Mouse (Mus musculus): ENCODE results near the gene Evx2.

Gene Evx2

DNA sequence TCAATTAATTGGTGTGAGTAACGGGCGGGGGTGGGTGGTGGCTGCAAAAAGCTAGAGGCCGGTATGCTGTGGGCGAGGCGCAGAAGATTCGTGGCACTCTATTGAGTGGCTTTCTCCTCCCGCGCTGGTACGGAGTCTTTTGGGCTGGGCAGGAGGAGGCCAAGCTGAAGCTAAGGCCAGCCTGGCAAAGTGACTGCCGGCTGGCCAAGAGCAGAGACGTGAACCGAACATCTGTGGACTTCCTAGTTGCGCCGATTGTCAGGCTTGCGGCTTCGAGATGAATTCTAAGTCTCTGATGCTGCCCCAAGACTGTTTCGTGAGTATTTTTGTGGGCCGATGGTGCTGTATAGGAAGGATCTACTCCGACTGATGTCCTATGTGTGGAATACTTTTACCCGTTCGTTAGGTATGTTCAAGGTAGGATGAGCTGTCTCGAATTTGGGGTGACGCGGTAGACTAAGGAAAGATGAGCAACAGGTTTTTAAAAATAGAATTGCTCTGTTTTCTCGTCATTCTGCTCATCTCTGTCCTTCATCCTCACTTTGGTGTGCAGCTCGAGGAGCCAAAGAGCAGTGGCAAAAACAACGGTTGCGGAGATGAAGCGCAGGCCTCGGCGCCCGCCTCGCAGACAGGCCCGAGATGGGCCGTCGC, 8.0 kb upstream of the Evx2 start:
- no peak for DNase-seq (ENCODE audit: low read depth, low spot score)

DNA sequence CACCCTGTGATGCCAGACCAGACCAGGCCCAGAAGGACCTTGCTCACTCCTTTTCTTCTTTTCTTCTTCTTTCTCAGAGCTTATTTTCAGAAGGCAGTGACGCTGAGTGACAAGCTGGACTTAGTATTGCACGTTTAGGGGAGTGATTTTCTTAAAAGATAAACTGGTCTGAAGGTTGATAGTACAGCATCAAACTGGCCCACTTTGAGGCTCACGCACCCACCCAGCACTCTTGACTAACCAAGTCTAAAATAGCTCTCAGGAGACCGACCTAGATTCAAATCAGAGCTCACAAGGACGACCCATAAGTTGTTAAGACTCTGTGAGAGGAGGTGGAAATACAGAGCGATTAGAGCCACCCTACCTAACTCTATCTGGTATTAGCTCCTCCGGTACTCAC, 7.1 kb upstream of the Evx2 start:
- no peak for DNase-seq (ENCODE audit: low read depth, low spot score)

DNA sequence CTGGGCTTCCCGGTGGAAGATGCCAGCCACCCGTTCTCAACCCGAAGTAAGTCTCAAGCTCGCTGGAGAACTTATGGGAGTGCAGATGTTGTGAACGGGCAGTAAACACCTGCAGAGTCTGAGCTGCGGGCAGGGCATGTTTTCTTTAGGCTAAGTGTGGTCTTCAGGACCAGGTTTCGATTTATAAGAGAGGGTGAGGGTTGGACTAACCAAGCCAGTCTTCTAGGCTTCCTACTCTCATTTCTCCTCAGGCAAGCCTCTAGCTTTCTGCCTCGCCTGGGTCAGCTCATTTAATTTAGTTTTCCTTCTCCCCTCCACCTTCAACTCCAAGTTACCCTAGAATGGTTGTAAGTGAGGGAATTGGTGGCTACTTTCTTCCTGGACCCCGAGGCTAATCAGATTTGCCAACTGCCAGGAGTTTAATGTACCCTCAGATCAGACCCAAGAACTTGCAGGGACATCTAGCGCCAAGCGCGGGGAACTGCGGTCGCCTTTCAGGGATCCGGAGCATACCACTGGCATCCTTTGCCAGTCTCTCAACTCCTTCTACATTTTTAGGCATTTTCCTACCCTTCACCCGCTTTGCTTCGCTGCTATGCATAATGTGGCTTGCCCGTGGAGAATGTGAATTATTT, 4.1 kb upstream of the Evx2 start:
- DNase-seq (ENCODE audit: low read depth, low spot score): no peak

DNA sequence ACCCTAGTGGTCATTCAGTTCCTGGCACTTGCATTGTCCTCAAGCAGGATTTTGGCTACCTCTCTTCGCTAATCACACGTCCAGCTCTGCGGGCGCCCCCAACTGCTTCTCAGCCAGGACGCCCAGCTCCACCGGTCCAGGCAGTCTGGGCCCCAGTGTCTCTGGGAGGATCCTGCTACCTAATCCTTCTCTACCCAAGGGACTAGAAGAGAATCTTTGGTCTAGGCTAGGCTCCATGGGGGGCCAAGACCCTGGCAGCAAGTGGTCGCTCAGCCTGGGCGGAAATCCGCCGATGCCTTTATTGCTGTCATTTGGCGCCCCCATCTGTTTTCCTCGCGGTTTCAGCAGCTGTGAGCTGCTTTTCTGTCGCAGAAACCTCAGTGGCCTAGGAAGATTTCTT, 2.3 kb upstream of the Evx2 start:
- peak; percentile 80 for DNase-seq (ENCODE audit: low read depth, low spot score)

DNA sequence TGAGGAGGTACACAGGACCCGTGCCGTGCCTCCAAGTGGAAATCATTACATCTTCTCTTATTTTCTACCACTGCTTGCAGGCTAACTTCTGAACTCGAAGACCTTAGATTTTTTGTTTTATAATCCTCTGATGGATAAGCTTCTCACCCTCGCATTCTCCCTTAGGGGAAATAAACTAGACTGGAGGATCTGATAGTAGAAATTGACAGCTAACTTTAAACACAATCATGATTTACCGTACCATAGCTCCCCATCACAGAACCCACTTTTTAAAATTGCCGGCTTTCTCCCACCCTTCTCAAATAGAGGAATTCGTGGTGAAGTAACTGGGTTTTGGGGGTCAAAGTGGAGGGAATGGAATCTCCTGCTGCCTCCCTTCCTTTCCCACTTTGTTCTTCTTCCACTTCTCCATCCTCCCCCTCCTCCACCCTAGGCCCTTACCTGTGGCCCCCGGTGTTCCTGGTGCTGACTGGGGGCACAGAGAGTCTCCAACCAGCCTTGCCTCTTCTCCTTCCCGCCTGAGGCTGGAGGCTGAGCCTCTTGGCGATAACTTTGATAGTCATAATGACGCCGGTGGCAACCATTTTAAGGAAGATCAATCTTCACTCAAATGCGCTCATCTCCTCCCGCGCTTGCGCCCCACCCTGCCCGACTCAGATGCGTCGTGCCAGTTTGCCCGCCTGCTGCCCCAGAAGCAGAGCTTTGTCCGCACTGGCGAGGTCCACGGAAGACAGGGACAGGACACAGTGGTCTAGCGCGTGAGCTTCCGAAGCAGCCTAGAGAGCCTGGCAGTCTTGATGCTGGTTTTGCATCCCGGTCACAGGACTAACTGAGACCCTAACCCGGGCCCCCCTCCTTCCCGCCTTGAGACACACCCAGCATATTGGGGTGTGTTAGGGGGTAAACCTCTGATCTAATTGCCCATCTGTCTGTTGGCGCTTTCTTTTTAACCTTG, 1.3 kb upstream of the Evx2 start:
- DNase-seq (ENCODE audit: low read depth, low spot score): peak; percentile 26

GRCm38 (mm10) chr2:74658667-74659371, 538 bp downstream of the Evx2 start:
- DNase-seq (ENCODE audit: low read depth, low spot score): peak; percentile 52

GRCm38 (mm10) chr2:74658024-74658666, 1.2 kb downstream of the Evx2 start:
- DNase-seq (ENCODE audit: low read depth, low spot score): peak; percentile 37

DNA sequence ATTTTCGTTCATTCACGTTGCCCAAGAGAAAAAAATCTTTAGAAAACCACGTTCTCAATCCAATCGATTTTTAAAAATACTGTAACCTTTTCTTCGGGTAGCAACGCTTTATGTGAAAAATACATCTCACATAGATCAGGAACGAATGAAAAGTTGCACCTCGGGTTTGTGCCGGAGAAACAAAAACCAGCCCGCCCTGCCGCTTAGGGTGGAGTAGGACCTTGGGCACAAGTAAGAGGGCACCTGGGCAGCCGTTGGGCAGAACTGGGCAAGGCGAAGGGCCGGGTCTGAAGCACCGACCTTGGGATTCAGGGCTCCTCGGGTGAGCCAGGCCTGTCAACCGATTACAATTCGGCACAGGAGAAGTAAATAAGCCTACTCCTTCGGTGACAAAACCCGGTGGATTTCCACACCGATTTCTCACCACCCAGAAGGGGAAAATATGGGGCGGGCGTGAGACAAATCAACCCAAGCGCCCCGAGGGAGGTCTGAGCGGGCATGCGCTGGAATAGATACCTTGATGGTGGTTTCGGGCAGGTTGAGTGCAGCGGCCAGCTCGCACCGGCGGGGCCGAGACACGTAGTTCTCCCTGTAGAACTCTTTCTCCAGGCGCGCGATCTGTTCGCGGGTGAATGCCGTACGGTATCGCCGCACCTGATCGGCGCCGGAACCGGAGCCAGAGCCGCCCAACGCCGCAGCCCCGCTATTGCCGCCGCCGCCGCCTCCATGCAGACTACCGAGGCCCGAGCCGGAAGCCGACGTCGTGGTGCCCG, 1.9 kb downstream of the Evx2 start:
- DNase-seq (ENCODE audit: low read depth, low spot score): peak; percentile 37

DNA sequence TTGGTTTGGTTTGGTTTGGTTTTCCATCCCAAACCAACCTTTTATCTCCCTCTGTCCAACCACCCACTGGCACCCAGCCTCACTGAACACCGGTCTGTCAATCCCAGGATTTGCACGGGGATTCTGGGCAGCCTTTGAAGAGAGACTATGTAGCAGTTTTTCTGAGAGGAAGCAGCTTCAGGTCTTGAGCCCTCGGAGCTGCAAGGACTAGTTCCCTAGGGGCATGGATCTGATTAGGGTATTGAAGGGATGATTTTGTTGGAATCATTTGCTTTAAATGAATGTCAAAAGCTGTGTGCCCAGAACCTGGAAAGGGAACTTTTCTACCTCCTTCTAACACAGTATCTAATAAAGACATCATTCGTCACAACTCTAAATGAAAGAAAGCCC, 2.7 kb downstream of the Evx2 start:
- peak; percentile 39 for DNase-seq (ENCODE audit: low read depth, low spot score)

- peak; percentile 48 for DNase-seq (ENCODE audit: low read depth, low spot score)
Observed at GRCm38 (mm10) chr2:74655821-74656631, 3.3 kb downstream of the Evx2 start.

- DNase-seq (ENCODE audit: low read depth, low spot score): no peak
Observed at GRCm38 (mm10) chr2:74655420-74655781, 4.0 kb downstream of the Evx2 start.

DNA sequence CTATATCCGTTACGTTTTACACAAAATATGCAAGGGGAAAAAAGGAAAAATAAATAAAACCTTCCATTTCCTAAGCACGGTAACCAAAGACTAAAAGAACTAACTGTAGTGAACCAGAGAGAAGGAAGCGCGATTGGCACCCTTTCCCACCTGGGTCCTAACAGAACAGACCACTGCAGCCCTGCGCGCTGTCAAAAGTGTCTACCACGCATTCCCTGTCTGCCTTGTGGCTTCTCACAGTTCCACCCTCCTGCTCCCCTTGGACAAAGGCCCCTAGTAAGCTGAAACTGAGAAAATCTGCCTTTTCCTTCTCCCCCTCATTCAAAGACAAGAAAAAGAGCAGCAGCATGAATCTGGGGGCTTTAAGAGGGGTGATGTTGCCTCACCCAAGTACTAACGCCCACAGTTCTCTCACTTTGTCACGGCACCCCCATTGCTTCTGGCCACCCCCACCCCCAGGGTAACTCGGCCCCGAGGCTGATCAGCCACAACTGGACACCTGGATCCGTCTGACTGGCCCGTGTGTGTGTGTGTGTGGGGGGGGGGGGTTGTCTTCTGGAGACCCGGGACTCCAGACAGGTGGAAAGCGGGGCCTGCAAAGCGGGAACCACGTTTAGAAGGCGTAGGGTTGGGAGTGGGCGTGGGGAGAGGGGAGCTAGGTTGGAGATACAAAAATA, 4.5 kb downstream of the Evx2 start:
- DNase-seq (ENCODE audit: low read depth, low spot score): no peak

DNA sequence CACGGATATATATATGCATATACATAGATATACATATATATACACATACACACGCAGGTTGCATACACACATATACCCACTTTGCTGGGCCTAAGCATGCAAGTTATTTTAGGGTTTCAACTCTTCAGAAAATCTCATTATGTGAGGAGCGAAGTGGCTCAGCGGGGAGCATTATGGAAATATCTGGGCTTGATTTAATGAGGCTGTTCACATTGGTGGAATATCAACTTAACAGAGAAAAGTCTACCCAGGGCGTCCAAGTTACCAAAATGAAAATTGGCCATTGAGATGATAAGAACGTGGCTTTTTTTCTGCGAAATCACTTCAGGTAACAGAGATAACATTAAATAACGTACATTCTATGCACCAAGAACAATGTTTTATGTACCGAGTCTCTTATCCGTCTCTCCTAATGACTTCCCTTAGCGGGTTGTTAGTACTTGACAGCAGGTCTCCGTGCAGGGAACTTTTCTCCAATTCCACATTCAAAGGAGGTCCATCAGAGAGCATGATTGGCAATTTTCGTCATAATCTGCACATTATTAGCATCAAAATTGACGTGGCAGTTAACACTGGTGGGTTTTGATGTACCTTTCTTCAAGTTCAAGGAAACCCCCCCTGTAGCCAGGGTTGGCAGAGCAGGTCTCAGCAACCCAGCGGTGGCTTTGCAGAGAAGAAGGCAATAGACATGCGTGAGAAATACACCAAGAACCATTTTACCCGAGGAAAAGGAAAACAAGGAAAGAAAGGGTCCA, 5.4 kb downstream of the Evx2 start:
- peak; percentile 30 for DNase-seq (ENCODE audit: low read depth, low spot score)

DNA sequence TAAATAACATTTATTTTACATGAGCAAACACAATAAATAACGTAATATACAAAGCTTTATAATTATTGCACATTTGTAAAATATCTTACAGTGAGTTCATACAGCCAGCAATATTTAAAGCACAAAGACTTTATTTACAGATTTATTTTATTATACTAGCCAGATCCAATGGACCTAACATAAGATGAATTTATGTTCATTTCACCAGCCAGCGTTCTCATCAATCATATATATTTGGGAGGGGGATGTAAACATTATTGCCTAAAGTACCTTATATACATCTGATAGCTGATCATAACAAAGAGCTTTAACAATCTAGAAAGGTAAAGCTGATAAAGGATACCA, 6.4 kb downstream of the Evx2 start:
- no peak for DNase-seq (ENCODE audit: low read depth, low spot score)

- peak; percentile 44 for DNase-seq (ENCODE audit: low read depth, low spot score)
Observed at GRCm38 (mm10) chr2:74647082-74647864, 12.1 kb downstream of the Evx2 start.

GRCm38 (mm10) chr2:74645631-74646030, 13.7 kb downstream of the Evx2 start:
- DNase-seq (ENCODE audit: low read depth, low spot score): no peak

DNA sequence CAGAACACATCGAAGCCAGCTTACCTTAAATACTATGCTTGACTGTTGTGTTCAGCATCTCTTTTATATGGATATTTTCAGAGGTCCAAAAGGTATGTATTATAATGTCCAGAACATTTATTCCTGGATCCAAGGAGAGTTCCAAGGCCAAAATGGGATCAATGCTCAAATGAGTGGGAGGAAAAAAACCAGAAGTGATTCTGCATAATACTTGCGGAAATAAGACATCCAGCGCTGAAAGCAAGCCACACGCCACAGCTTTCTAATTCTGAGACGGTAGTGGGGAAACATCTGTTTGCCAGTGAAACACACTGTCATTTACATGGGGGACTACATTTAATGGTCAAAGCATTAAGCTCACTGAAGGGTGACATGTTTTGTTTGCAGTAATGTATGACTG, 16.9 kb downstream of the Evx2 start:
- DNase-seq (ENCODE audit: low read depth, low spot score): no peak

- no peak for DNase-seq (ENCODE audit: low read depth, low spot score)
Observed at GRCm38 (mm10) chr2:74635412-74635811, 23.9 kb downstream of the Evx2 start.
